Mouse (Mus musculus): ENCODE measurements around the gene St8sia6.
"Not testable (repeated sequence)": the region's sequence is repeated elsewhere in the genome, so short reads cannot be mapped to it uniquely, and the experiment has no call there.

St8sia6 gene

GRCm38 (mm10) chr2:13793969-13794363 is at the start of gene St8sia6:
St8sia6 (minus strand) TSS chr2:13794064.
- DNase-seq (ENCODE audit: low spot score in 2 of 2), result no peak

- DNase-seq (ENCODE audit: low spot score in 2 of 2), result no peak
Measured at GRCm38 (mm10) chr2:13836310-13836709, 42.4 kb upstream of the St8sia6 start.

- DNase-seq (ENCODE audit: low spot score in 2 of 2), result no peak
Measured at GRCm38 (mm10) chr2:13834989-13835388, 41.1 kb upstream of the St8sia6 start.

- DNase-seq (ENCODE audit: low spot score in 2 of 2), result no peak
Measured at GRCm38 (mm10) chr2:13816645-13817044, 22.8 kb upstream of the St8sia6 start.

DNA sequence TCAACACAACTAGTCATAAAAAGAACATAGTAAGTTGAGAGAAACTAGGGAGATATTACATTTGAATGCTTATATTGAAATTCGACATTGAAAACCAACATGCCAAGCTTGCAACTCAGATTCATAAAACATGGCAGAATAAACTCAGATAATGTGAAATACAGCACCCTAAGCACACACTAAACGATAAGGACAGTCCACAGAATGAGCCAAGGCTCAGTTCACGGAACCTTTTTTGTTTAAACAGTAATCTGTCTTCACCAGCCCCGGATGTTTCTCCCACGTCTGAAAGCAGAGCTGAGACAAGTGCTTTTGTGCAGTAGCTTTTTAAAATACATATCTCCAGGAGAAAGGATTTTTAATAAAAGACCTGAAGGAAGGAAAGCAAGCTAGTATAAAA is 14.7 kb upstream of the St8sia6 start:
- DNase-seq (ENCODE audit: low spot score in 2 of 2), result no peak

GRCm38 (mm10) chr2:13808008-13808407 is 14.1 kb upstream of the St8sia6 start:
- DNase-seq (ENCODE audit: low spot score in 2 of 2), result no peak

- DNase-seq (ENCODE audit: low spot score in 2 of 2), result no peak
Measured at GRCm38 (mm10) chr2:13806120-13806519, 12.3 kb upstream of the St8sia6 start.

GRCm38 (mm10) chr2:13800639-13801038 is 6.8 kb upstream of the St8sia6 start:
- no peak for DNase-seq (ENCODE audit: low spot score in 2 of 2)

DNA sequence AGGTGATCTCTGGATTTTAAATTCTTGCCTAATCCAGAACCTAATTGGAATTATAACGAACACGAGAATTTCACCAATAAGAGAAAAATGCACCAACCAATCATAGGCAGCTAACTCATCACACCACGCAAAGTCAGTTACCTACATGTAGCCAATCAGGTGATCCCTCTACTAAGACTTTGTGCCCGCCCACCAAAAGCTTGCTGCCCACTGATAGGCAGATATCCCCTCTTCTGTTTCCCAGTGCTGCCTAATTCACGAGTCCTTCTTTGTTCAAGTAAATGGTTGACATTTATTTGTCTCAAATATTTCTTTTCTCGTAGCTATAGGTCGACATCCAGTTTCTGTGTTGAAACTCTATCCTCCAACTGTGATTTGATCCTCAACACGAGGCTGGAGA is 582 bp upstream of the St8sia6 start:
- DNase-seq (ENCODE audit: low spot score in 2 of 2), result no peak

GRCm38 (mm10) chr2:13793054-13793968 is 553 bp downstream of the St8sia6 start:
- DNase-seq (ENCODE audit: low spot score in 2 of 2), result peak; percentile 19 to 59

DNA sequence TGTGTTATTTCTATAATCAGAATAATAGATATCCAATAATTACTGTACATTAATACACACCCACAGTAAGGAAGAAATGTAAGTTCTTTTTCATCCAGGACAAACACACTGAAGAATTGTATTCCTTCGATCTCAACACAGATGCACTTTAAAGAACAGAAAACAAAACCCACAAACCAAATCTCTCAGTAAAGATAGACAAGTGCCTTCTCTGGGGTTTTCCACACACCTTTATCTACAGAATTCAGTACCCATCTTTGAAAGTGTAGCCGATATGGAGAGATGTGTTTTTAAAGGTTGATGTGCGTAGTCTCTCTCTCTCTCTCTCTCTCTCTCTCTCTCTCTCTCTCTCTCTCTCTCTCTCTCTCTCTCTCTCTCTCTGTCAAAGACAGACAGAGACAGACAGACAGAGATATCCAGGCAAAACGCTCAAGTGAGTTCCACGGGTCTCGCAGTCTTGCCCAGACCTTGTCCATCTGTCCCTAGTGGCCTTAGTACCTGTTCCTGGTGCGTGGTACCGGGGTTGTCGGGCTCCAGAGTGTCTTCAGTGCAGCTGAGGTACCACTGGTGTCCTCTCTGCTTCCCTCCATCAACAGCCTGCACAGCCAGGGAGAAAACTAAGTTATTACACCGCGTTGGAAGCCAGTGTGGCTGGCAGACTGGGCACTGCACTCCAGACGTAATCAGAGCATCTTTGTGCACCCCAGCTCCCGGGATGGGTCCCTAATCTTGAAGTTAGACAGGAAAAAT is 1.4 kb downstream of the St8sia6 start:
- no peak for DNase-seq (ENCODE audit: low spot score in 2 of 2)

GRCm38 (mm10) chr2:13791598-13791997 is 2.3 kb downstream of the St8sia6 start:
- DNase-seq (ENCODE audit: low spot score in 2 of 2), result no peak

DNA sequence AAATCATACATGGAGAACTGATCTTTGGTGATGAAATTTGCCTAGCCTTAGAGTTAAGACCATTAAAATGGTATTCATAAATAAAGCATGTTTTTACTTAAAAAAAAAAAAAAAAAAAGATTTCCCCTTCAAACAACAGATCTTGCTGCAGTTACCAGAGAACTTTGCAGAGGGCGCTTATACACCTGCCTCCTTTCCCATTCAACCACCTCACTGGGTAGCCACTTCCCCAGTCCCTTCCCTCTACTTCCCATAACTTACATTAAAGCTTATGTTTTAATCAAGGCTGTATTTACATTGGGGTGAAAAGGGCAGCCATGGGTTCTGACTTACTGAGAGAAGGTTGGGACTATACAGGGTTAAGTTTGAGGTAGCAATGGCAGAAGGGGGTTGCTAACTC is 4.5 kb downstream of the St8sia6 start:
- no peak for DNase-seq (ENCODE audit: low spot score in 2 of 2)

DNA sequence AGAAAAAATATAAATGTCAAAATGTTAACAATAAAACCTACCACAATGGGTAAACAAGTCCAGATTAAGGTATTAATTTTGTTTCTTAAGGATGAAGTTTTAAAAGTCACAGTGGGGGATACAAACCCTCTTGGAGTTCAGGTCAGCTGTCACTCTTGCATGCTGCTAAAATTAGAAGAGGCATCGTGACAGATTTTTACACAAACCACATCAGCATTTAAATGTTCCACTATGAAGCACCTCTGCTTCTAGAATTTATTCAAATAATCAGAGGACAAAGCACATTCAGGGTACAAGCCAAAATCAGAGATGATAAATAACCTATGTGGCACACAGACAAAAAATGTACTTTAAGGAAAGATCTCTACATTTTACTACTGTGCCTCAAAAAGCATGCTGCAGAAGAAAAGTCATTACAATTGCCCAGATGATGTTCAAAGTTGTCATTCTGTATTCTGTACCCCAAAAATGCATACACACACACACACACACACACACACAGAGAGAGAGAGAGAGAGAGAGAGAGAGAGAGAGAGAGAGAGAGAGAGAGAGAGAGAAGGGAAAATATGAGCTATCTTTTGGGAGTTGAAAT is 7.2 kb downstream of the St8sia6 start:
- no peak for DNase-seq (ENCODE audit: low spot score in 2 of 2)

DNA sequence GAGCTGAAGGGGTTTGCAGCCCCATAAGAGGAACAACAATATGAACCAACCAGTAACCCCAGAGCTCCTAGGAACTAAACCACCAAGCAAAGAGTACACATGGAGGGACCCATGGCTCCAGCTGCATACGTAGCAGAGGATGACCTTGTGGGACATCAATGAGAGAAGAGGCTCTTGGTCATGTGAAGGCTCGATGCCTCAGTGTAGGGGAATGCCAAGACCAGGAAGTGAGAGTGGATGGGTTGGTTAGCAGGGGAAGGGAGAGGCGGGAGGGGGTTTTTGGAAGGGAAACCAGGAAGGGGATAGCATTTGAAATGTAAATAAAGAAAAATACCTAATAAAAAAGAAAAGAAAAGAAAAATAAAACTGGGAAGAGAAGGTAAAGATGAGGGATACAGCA is 7.9 kb downstream of the St8sia6 start:
- not testable (repeated sequence) for DNase-seq (ENCODE audit: low spot score in 2 of 2)

DNA sequence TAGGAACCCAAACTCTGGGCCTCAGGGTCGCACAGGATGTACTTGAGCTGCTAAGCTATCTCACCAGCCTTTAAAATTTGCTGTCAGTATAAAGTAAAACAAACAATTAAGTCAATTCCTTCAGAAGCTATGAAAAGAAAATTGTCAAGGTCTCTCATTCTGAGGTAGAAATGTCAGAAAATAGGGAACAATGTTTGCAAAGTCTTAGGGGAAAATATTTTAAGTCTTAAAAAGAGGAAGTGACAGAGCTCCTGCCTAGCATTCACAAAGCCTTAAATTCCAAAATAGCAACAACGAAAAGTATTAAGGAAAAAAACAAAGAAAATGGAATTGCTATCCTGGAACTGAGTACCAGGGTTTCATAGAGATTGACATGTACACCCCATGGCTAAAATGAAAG is 8.6 kb downstream of the St8sia6 start:
- DNase-seq (ENCODE audit: low spot score in 2 of 2), result no peak

DNA sequence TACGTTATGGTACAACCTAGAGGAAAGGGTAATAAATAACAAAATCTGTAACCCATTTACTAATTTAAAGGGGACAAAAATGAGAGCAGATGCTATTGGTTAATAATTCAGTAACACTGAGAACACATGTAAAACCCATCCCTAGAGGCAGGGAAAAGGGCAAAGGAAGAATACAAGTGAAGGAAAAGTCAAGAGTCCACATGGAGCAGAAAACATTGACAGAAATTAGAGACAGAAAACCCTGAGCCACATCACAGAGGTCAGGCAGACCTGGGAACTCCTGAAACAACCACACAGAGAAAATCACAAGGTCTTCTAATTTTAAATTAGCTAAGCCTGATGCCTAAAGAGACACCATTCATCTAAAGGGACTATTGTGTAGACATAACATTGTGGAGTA is 9.4 kb downstream of the St8sia6 start:
- no peak for DNase-seq (ENCODE audit: low spot score in 2 of 2)

GRCm38 (mm10) chr2:13777032-13777431 is 16.8 kb downstream of the St8sia6 start:
- no peak for DNase-seq (ENCODE audit: low spot score in 2 of 2)

DNA sequence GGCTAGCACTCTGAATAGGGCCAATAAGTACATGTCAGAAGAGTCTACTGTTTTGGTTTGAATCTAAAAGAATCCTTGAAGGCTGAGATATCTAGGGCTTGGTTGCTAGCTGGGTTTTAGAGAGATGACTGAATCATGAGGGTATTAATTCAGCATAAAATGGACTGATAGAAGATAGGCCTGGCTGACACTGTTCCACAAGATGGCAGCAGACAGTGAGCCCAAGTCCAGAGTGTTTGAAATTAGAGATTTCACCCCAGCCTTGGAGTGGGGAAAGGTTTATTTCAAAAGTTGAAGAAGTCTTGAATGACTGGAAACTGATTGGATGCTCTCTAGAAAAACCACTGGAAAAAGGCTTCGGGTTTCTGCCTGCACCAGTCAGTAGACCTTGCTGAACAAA is 17.4 kb downstream of the St8sia6 start:
- DNase-seq (ENCODE audit: low spot score in 2 of 2), result no peak

GRCm38 (mm10) chr2:13775056-13775455 is 18.8 kb downstream of the St8sia6 start:
- no peak for DNase-seq (ENCODE audit: low spot score in 2 of 2)

GRCm38 (mm10) chr2:13768524-13768923 is 25.3 kb downstream of the St8sia6 start:
- DNase-seq (ENCODE audit: low spot score in 2 of 2), result no peak

Measured in urinary bladder, postnatal 4 days (tissue).